Mouse (Mus musculus) brain, embryonic 14.5 days (tissue): ENCODE measurements around the gene Fam136a.

Source experiments
- CTCF ChIP-seq: fragments of 200-500 bp; IDR thresholded peaks from 2 replicates; pipeline ENCODE4 v1.5.1; 2012; ENCODE audit warnings: inconsistent platforms, mild to moderate bottlenecking, moderate library complexity, borderline replicate concordance; ENCODE audit not compliant: insufficient read depth, insufficient read length; ENCODE audit errors: extremely low read depth
- POLR2A ChIP-seq: fragments of 200-500 bp; IDR thresholded peaks from 2 replicates; pipeline ENCODE4 v1.6.1; 2012; ENCODE audit warnings: mild to moderate bottlenecking, inconsistent platforms, borderline replicate concordance; ENCODE audit not compliant: poor library complexity, insufficient read depth, insufficient read length, severe bottlenecking; ENCODE audit errors: extremely low read depth

GRCm38 (mm10) chr6:86395969-86396368 lies 30.5 kb downstream of the Fam136a start:
- TF ChIP-seq CTCF (no peak), POLR2A (no peak)
